Mouse (Mus musculus) cerebellum, postnatal 36 days (tissue): ENCODE measurements around the gene Apol9a.

Source experiments
- DNase-seq, 2 experiments: peaks; one replicate each; pipeline ENCODE4 v3.0.0; 2021 to 2022; ENCODE audit warnings: mixed read lengths in 2 of 2

Gene Apol9a

DNA sequence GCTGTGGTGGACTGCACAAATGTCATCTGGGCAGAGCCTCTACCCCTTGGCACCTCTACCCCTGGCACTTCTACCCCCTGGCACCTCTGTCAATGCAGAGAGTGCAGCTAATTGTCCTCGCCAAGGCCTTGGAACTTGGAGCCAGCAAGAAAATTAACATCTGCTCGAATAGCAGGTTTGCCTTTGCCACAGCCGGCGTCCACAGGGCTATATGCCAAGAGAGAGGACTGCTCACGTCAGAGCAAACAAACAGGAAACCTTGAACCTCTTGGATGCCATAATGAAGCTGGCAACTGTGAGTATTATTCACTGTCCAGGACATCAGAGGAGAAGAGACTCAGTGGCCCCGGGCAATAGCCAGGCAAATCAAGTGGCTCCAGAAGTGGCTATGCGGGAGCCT is 34.0 kb downstream of the Apol9a start:
- no peak for DNase-seq

DNA sequence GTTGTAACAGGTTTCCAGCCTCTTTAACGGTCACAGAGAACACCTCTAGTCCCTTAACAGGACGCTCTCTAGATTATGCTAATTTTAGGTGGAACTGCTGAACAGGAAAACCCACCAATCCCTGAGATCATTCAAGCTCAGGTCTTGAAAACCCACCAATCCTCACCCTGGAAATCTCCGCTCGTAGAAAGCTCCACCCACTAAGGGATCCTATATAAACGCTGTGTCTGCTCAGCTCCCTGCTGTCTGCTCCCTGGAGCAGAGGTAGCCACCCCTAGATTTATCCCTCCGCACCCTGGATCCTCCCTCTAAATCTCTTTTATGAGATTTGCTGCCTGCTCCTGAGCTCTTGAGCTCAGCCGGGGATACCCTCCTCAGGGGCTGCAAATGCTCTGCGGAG is 40.3 kb downstream of the Apol9a start:
- no peak for DNase-seq

DNA sequence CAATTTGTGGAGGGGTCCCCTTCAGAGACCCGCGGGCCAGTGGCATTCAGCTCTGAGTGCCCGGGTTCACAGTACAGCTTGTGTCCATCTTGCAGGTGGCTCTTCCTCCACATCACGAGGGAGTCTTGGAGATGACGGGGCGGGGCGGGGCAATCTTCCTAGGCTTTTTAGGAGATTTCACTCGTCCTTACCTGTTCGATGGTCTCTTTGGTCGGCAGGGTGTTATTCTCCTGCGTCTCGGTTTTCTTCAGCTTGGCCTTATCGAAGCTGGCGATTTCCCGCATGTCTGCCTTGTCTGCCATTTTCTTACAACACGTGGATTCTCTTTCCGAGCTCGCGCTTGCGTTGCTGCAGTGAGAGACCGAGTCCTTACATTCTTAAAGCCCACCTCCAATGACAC is 41.0 kb downstream of the Apol9a start:
- DNase-seq, result no peak

DNA sequence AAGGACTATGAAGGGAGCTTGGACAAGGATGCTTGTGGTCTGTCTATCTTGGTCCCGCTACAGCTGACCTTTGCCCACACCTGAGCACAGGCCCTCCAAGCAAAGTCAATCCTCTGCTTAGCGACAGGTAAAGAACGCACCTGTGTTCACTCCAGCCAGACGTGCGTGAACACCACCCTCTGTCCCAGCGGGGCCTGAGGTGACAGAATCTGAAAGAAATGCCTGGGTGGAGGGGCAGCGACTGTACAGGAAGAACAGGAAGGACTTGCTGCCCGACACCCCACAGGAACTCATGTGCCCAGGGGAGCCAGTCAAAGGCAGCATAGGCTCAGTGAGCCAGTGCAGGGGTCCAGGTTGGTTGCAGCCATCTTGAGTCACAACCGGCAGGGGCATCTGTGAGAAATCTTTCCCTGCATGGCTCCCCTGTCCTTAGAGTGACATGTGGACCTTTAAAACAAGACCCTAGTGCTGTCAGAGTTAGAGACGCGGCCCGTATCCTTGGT is 42.1 kb downstream of the Apol9a start:
- DNase-seq, result no peak

DNA sequence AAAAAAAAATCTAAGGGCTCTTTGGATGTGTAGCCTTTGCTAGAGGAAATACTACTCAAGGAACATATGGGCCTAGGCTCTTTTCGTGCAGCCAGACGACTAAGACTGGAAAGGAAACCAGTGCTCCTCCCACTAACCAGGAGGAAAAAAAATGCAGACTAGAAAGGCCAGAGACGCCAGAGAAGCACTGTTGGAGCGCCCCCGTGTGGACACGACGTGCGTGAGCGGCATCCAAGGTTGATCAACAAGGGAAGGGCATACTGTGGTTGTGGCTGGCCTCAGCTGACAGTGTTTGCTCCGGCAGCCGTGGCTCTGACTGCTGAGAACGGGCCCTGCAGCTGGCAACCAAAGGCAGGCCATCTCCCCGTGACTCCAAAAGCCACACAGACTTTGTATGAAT is 42.8 kb downstream of the Apol9a start:
- DNase-seq, result peak; percentile 98

DNA sequence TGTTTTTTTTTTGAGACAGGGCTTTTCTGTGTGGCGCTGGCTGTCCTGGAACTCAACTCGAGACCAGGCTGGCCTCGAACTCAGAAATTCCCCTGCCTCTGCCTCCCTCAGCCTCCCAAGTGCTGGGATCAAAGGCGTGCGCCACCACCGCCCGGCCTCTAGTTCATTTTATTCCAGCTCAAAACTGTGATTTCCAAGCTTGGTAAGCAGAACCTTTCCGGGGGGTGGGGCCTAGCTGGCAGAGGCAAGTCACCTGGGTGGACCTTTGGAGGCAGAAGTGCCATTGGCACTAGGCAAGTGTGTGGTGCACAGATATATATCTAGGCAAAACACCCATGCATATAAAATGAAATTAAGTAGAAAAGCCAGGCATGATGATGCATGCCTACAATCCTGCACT is 43.4 kb downstream of the Apol9a start:
- DNase-seq, result no peak

DNA sequence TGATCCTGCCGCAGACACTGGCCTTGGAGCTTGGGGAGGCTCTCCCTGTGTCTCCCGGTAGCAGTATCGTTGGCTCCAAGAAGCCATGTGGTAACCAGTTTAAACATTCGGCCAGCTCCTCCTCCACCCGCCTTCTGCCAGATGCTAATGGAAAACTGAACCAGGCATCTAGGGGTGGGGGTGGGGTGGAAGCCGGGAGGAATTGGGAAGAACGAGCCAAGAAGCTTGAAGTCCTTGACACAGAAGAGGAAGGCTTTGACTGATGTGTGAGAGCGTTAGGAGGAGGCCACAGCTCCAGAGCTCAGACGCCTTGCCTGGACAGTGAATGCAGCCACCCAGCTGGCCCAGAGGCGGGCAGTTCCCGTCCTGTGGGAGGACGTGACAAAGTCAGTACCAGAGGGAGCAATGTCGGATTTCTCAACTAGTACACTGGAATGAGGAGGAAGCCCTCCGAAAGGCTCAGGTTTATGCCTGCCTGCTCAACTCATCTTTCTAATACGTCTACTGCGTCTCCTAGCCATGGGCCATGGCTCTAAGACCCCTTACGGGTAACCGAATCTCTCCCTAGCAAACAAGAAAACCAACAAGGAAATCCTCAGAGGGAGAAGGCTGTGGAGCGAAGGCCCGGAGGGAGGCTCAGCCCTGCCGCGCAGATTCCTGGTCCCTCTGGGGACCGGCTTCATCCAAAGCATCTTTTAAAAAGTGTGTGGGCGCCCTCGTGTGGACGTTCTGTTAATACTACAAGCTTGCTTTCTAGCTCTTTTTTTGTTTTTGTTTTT is 44.0 kb downstream of the Apol9a start:
- peak; percentile 90 for DNase-seq

DNA sequence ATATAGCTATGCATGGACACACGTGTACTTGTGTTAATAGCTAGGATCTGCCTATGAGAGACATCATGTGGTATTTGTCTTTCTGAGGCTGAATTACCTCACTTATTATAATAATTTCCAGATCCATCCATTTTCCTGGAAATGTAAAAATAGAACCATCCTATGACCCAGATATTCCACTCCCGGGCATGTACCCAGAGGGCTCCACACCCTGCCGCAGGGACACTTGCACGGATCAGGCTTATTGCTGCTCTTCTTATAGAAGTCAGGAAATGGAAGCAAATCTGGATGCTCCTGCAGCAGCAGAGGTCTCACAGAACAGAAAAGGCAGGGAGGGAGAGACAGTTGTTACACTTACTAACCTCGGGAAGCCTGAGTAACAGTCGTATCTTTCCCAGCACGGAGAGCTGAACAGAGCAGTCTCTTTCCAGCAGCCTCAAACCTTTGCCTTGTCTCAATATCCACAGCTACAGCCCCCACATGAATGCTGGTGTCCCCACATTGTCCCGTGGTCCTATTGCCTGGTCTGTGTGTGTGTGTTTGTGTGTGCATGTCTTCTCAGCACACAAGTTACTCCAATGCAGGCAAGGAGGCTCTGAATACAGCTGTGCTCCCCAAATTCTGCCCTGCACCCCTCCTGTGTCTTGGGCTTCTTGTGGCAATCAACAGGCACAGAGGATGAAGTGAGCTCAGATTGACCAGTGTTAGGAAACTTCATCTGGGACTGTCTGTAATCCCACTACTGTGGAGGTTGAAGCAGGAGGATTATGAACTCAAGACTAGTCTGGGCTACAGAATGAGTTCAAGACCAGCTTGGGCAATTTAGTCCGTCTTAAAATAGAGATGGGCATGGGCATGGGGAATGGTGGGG is 45.0 kb downstream of the Apol9a start:
- DNase-seq, result peak; percentile 42 to 43

DNA sequence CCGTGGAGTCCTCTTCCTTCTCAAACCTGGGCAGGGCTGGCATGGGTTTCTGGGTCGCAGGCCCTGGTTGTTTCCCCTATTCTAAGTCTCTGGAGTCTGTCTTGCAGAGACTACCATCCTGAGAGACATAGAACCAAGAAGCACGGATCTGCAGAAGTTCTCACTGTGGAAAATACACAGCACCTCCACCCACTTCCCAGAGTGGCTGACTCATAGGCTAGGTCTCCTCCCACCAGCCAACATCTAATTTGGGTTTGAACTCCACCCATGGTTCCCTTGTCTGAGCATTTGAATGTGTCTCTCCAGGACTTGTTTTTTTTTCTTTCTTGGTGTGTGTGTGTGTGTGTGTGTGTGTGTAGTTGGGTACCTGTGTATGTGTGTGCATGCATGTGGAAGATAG is 46.9 kb downstream of the Apol9a start:
- DNase-seq, result no peak

DNA sequence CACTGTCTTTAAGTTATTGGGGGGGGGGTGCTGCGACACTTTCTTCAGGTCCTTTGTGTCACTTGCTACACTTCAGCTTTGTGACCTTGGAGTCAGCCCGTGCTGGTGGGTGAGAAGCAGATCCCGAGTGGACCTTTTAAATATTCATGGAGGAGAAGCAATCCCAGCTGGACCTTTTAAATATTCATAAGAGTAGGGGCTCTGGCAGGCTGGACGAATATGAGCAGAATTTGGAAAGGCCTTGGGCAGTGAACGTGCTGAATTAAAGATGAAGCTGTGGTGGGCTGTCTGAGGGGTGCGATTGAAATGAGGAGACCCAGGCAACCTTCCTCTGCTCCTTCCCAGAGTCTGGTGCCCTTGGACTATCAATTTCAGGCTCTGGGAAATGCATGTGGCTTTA is 47.4 kb downstream of the Apol9a start:
- DNase-seq, result no peak

DNA sequence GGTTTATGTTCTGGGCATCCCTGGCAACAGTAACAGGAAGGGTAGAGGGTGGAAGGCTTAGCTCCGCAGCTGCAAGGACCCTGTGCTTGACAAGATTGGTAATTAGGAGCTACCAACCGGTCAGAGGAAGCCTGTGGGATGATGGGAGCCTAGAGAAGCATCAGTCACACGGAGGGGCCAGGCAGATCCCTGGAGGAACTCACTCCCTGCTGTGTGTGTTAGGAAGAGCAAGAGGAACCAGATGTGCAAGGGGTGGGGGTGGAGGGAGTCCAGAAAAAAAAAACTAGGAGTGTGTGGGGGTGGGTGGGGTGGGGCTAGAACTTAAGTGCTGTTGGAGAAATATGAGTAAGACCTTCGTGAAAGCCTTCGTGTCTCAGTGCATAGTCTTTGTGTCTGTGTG is 48.0 kb downstream of the Apol9a start:
- DNase-seq, result no peak

DNA sequence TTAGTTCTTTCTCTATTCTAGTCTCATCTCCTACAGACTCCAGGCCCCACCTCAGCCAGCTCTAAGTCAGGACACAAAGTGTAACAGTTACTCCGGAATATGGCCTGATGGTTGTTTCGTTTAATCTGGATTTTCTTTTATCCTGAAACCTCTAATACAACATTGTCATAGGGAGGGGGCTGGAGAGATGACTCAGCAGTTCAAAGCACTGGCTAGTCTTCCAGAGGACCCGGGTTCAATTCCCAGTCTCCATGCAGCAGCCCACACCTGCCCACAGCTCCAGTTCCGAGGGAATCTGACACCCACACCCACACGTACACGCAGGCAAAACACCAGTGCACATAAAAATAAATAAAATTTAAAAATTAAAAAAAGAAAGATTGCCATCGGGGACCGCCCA is 51.0 kb downstream of the Apol9a start:
- no peak for DNase-seq

DNA sequence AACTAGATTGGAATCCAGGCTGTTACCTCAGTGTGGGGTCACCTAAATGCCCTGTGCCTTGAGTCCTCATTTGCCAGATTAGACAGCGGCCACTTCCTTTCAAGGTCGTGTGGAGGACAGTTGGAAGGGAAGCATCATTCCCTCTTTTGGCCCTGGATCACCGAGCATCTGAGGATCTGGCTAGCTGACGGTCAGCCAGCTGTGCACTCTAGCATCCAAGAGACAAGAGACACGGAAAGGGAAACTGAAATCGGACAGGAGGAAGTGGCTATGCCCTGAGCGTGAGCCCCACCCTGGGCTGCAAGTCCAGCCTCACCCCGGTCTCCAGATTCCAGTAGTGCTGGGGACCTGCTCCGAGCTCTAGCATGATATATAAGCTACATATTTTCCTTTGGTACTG is 51.4 kb downstream of the Apol9a start:
- DNase-seq, result no peak

DNA sequence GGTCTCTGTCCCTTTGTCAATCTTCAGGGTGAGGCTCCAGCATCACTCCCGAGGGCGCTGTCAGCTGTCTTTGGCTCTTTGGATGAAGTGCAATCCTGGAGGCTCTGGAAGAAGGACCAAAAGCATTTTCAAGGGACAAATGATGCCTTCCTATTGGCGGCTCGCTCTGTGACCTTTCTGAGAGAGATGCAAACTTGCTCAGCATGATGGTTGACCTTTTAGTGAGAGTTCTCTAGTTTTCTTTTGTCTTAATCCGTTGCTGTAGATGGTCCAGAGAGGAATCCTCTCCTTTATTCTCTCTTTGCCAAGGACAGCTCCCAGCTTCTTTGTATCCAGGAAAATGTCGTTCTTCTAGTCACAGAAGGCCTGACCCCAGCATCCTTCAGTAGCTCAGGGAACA is 51.9 kb downstream of the Apol9a start:
- no peak for DNase-seq

DNA sequence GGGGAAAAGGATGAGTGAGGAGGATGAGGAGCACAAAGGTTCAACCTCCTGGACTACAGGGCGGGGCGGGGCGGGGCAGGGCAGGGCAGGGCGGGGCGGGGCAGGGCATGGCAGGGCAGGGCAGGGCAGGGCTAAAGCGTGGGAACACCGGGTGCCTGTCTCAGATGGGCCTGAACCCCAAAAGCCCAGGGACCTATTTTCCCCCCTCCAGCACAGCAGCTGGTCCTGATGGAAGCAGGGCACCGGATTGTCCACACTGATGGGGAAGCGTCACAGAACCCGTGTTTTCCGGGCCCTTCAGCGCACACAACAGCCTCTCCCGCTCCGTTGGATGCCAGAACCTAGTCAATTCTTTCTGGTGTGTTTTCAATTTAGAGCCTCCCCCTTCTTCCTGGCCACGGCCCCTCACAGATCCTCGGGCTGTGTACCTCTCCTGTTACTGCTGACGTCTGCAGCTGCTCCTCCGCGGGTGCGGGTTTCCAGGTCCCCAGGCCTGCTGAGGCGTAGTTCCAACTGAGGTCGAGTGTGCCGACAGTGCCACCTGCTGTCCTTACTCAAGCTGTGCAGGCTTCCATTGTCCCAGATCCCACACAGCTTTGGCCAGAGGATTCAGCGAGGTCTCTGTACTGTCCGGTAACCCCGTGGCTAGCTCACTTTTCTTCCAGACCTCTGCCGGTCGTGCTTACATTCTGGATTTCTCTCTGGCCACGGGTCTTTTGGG is 52.5 kb downstream of the Apol9a start:
- peak; percentile 89 to 95 for DNase-seq

DNA sequence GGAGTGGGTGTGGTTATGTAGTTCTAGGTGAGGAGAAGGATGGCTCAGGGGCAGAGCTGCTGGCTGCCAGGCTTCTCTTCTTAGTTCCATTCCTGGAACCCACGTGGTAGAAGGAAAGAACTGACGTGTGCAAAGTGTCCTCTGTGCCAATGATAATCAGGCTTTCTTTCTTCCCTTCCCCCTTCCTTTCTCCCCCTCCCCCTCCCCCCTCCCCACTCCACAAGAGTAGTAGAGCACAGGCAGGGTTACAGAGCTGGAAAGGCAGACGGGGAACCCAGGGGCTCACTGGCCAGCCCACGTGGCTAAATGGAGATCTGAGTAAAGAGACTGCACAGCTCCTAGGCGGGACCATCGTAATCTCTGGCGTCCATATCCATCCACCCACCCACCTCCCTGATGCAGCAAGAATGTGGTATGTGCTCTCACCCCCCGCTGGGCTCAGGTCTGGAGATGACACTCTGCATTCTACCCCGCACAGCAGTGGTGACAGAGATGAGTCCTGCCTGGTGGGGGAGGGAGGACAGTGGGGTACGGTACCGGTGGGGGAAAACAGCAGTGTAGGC is 54.6 kb downstream of the Apol9a start:
- peak in 1 of 2 experiments; percentile 34 for DNase-seq

DNA sequence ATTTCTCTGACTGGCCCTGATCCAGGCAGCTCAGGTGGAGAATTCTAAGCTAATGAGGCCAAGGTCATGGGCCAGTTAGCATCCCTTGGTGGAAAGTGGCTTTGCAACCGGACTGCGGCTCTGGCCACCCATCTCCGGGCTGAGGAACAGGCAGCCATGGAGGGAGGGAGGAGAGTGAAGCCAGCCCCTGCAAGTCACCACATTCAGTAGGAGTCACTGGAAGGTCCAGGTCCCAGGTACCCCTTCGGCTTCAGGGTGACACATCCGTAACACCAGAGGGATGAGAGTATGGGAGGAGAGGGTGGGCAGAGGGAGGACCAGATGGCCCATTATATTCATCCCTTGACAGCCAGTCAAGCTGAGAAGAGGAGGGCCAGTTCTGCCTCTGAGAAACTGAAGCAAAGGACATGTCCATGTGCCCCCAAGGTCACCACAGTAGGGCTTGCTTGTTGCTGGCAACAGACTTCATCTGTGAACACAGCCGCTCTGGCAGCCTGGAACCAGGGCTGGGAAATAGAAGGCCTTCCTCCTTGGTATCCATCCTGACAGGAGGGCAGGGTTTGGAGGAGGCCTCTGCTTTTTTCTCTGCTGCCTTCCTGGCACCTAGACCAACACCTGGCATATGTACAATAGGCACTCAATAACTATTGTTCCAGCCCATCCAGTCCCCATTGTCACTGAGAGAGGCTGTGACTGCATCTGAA is 55.9 kb downstream of the Apol9a start:
- DNase-seq, result peak in 1 of 2 experiments; percentile 52

DNA sequence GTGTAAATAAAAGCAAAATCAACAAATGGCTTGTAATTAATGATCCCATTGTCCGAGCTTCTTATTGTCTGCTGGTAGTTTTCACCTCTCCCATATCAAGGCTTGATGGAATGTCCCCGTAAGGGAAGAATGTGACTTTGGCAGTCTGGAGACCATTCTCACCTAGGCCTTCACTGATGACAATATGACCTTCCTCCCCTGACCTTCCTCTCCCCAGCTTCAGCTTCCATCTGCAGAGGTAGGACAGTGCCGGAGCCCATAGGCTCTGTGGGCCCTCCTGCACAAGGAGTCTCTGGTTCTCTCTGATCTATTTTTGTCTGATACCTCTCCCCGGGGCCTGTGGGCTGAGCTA is 56.5 kb downstream of the Apol9a start:
- DNase-seq, result no peak
